Mouse (Mus musculus) CH12.LX (cell line): ENCODE results near the gene Olfr819.
"Not testable (repeated sequence)": the region's sequence is repeated elsewhere in the genome, so short reads cannot be mapped to it uniquely, and the experiment has no call there.

Experiments used
- BHLHE40 ChIP-seq: IDR thresholded peaks from 2 replicates; pipeline ENCODE4 v1.6.1; 2011; ENCODE audit warnings: mild to moderate bottlenecking, low read depth, low read length, improper control_type of control experiment
- CTCF ChIP-seq, 2 experiments: IDR thresholded peaks in 1 of 2; conservative IDR thresholded peaks in 1 of 2; 2 replicates each; pipeline ENCODE4 v1.5.1; 2011 to 2012; ENCODE audit warnings: low read depth in 2 of 2, low read length in 2 of 2, improper control_type of control experiment in 1 of 2, inconsistent platforms in 1 of 2, mild to moderate bottlenecking in 1 of 2, moderate library complexity in 1 of 2
- E2F4 ChIP-seq: IDR thresholded peaks from 2 replicates; pipeline ENCODE4 v1.6.1; 2011; ENCODE audit warnings: low read depth, low read length, improper control_type of control experiment; ENCODE audit not compliant: insufficient replicate concordance
- EP300 ChIP-seq: IDR thresholded peaks from 2 replicates; pipeline ENCODE4 v1.6.1; 2011; ENCODE audit warnings: low read length, improper control_type of control experiment
- KAT2A ChIP-seq: IDR thresholded peaks from 2 replicates; pipeline ENCODE4 v1.6.1; 2012; ENCODE audit warnings: low read length, improper control_type of control experiment, inconsistent platforms; ENCODE audit not compliant: insufficient replicate concordance
- MAFK ChIP-seq: IDR thresholded peaks from 2 replicates; pipeline ENCODE4 v1.6.1; 2011; ENCODE audit warnings: low read length, improper control_type of control experiment; ENCODE audit not compliant: insufficient replicate concordance
- MAX ChIP-seq: IDR thresholded peaks from 2 replicates; pipeline ENCODE4 v1.6.1; 2011; ENCODE audit warnings: low read length, improper control_type of control experiment
- MEF2A ChIP-seq: IDR thresholded peaks from 2 replicates; pipeline ENCODE4 v1.6.1; 2014; ENCODE audit warnings: low read depth, mild to moderate bottlenecking, inconsistent platforms, low read length, improper control_type of control experiment, borderline replicate concordance
- SMC3 ChIP-seq: IDR thresholded peaks from 2 replicates; pipeline ENCODE4 v1.6.1; 2011; ENCODE audit warnings: low read depth, low read length, improper control_type of control experiment
- USF1 ChIP-seq: IDR thresholded peaks from 2 replicates; pipeline ENCODE4 v1.6.1; 2014; ENCODE audit warnings: low read depth, mild to moderate bottlenecking, inconsistent platforms, low read length, improper control_type of control experiment
- ZKSCAN1 ChIP-seq: IDR thresholded peaks from 2 replicates; pipeline ENCODE4 v1.6.1; 2012; ENCODE audit warnings: low read depth, inconsistent platforms, low read length, improper control_type of control experiment, borderline replicate concordance

- not testable (repeated sequence) for TF ChIP-seq E2F4; MEF2A; CTCF (conservative IDR thresholded peaks at IDR 0.05 in 1 of 2, IDR thresholded peaks at IDR 0.05 in 1 of 2; ENCODE audit: low read depth in 2 of 2, low read length in 2 of 2); ZKSCAN1; SMC3; KAT2A; MAFK; EP300; USF1; MAX; BHLHE40
Observed at GRCm38 (mm10) chr10:129984962-129985361, 17.9 kb upstream of the Olfr819 start, which contains the start of gene Gm10310.
